Mouse (Mus musculus): ENCODE measurements around the gene Zfp644.
"Not testable (repeated sequence)": the region's sequence is repeated elsewhere in the genome, so short reads cannot be mapped to it uniquely, and the experiment has no call there.

Gene Zfp644

DNA sequence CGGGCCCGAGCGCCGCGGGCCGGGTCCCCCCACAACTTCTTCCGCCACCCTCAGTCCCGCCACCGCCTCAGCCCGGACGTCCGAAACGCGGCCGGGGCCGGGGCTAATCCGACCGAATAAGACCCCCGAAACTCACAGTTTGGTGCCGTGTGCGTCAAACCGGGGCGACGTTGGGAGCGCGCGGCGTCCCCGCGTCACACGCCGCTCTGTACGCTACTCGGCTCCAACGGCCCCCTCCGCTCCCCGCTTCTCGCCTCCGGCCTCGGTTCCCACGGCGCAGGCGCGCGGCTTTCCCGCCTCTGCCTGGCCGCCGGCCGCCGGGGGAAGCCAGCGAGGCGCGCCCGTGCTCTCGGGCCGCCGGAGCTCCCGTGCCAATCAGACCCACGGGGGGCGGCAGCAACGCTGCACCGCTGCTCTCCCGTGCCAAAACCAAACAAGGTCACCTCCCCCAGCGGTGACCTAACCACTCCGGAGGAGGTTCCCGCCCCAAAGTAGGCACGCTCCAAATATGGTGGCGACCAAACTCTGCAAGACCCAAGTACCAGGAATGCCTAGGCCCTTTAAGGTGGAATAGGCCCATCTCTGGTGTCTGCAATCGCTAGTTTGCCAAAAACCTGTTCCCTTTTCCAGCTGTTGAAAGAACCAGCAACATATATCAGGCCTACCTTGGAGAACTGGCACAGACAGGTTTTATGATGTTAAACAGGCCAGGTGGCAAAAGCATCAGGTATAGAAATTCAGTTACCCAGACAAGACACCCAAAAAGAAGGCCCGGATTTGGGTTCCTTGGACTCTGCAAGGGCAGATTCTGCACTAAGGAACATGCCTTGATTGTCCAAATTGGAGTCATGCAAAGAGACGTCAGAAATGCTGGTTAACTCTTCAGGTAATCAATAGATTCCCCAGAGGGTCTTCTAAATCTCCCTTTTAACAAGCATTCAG, at the start of gene Zfp644:
Gene Zfp644 (minus strand): TSS at position 892 of the 942 bp plus-strand sequence.
- peak; percentile 82 for DNase-seq (ENCODE audit: low read depth)

DNA sequence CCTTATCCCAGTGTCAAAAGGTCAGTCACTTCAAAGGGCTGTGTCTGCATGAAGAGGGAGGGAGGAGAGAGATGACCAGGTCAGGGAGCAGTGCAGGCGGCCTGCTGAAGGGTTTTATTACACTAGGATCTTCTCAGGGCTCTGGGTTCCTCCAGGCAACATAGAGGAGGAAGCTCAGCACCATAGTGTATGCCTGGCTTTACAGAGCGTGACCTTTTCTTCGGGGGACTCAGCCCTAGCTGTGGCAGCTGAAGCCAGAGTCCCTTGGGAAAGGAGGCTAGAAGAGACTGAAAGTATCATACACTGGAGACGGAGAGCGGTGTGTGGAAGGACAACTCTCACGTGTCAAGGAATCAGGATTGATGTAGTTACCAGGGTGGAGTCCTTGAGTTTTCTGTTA, 42.6 kb upstream of the Zfp644 start:
- no peak for DNase-seq (ENCODE audit: low read depth)

DNA sequence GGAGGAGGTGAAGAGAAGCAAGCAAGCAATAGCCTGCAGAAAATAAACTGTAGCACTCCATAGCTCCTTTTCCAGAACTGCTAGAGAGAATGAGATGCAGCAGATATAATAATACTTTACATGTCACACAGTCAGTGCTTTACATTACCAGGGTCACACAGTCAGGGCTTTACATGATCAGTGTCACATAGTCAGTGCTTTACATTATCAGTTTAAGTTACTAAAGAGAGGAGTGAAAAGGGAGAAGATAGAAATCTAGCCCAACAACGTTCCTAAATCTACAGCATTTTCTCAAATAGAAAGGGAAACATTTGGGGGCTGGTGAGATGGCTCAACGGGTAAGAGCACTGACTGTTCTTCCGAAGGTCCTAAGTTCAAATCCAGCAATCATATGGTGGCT, 26.4 kb upstream of the Zfp644 start:
- DNase-seq (ENCODE audit: low read depth): no peak

DNA sequence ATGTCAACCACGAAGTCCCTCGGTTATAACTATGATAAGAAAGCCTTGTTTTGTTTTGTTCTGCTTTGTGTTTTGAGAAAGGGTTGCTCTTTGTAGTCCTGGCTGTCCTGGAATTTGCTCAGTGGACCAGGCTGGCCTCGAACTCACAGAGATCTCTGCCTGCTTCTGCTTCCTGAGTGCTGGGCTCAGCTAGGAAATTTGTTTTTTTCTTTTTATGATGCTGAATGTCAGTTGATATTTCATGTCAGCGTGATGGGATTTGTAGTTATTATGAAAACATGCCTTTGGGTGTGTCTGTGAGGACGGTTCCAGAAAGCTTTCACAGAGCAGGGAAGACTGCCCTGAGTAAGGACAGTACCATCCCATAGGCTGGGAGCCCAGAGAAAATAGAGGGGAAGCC, 25.7 kb upstream of the Zfp644 start:
- no peak for DNase-seq (ENCODE audit: low read depth)

DNA sequence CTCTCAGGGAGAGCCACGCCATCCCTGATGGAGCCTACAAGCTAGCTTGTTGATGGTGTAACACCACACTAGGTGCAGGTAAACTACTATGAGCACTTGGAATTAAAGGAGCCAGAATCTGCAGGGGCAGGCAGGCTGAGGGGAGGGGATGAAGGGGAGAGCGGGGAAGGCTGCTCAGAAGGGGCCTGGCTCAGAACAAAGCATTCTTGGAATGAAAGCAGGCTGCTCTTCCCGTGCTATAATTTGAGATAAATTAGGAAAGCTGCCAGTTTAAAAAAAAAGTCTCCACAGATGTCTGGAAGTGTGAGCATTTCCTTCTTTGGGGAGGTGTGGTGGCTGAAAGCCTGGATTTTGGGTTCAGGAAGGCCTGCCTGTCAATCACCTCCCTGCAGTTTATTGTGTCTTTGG, 14.8 kb upstream of the Zfp644 start:
- no peak for DNase-seq (ENCODE audit: low read depth)

DNA sequence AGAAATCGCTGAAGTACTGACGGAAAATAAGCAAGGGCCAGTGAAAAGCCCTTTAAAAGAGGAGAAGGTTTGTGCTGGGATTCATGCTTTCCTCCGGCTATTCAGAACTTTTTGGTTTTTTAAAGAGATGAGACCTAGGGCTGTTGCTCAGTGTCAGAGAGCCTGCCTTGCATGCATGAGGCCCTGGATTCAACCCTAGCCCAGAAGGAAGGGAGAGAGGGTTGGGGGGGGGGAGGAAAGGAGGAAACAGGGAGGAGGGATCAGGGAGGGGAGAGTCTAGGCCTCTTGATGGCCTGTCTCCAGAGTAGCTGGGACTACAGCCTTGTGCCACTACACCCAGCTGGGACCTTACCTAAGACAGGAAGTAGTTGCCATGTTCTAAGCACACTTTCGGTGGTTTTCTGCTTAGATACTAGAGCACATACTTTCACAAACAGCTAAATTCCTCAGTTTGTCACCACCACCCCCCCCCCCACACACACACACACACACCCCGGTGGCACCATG, 14.2 kb upstream of the Zfp644 start:
- DNase-seq (ENCODE audit: low read depth): no peak

DNA sequence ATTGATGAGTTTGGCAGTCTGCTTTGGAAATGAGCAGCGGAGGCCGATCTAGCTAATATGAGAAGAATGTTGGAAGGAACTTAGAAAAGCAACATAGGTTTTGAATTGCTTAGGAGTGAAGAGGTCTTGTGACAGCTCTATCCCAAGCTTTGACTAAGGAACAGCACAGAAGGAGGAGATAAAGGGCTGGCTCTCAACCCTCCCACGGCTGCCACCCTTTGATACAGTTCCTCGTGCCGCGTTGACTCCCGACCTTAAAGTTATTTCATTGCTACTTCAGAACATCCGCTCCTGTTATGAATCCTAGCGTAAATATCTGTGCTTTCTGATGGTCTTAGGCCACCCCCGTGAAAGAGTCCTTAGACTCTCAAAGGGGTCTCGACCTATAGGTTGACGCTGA, 13.5 kb upstream of the Zfp644 start:
- DNase-seq (ENCODE audit: low read depth): peak; percentile 70

DNA sequence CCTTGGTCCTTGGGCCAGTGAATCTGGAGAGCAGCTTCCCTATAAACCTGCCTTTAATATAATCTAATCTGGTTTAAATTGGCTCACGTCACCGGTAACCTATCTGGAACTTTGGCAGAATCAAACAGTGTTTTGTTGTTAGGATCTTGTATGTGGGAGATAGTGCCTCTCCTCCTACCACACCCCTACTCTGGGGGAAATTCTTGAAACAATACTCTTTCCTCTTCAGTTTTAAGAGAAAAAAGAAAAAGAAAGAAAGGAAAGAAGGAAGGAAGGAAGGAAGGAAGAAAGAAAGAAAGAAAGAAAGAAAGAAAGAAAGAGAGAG, 13.0 kb upstream of the Zfp644 start:
- no peak for DNase-seq (ENCODE audit: low read depth)

DNA sequence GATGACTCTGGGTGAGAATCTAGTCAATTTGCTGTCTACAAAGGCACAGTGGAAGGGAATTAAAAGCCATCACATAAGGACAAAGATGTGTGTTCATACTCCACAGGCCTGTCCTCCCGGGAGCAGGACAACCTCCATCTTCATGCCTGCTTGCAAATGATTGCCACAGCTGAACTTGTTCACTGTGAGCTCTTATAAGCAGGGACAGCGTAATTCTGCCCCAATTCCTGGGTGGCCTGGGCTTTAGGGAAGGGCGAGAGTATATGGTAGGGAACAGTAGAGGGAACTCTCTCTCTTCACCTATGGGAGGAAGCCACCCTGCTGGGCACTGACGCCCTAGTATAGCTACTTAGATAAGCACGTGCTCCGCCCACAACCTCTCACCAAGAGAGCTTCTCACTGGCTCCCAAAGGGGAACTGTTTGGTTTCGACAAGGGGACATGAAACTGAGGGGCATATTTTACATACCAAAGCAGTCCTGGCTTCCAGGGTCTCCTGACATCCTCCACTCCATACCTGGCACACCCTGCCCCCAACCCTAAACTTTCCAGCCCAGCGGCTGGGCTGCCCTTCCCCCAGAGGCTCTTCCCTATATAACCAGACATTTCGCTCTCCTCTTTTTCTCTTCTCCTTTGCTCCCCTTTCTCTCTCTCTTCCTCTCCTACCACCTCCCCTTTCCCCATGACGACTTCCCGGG, 12.4 kb upstream of the Zfp644 start:
- peak; percentile 79 for DNase-seq (ENCODE audit: low read depth)

DNA sequence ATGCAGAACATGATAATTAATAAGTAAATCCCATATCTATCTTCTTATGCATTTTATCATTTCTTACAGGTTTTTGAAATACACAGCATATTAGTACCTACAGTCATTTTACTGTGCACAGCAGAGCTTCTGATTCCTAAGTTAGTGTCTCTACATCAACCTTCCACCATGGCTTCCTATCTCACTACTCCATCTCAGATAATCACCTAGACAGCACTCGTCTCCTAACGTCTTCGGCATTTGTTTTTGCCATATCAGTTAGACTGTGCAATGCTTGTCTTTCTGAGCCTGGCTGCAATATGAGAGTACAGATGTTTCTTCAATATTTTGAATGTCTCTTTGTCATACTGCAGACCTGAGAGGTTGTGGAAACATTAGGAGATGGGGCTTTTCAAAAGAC, 9.3 kb upstream of the Zfp644 start:
- no peak for DNase-seq (ENCODE audit: low read depth)

DNA sequence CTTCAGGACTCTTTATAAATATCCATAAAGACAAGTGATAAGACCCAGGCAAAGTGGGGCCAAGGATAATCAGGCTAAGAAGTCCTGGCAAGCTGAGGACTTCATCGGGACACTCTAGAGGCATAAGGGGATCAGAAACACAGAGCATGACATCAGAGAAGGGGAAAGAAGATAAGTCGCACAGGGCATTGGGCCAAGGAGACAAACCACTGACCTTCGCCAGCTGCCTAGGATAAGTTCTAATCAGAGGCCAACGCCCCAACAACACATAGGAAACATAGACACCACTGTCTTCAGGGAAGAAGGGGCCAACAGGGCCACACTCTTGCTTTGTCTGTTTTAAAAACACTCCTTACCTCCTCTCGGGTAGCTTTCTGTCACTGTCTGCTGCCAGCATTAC, 8.1 kb upstream of the Zfp644 start:
- peak; percentile 80 for DNase-seq (ENCODE audit: low read depth)

DNA sequence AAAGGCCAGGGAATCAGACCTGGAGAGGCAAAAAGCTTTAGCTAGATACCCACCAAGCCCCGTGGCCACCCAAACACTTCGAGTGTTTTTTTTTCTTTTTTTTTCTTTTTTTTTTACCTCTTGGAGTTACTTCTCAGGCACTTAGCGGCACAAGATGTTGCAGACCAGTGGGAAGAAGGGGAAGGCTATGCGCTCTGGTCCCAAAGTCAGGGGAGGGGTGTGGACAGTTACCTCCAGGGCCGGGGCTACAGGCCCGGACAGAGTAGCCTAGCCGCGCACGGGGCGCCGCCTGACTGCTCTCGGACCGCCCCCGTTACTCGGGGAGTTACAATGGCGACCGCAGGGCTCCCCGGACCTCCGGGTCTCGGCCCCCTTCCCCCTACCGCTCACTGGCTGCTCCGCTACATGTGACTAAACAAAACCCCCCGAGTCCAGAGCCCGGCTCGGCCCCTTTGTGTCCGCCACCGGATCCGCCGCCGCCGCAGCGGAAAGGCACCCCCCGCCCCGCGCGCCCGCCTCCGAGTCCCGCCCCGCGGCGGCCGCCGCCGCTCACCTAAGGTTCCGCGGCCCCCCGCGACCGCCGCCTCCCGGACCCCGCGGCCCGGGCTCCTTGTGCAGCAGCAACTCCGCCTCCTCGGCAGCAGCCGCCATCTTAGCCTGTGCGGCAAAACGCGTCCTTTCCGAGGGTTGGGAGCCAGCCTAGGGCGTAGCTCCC, 1.2 kb downstream of the Zfp644 start:
- DNase-seq (ENCODE audit: low read depth): no peak

DNA sequence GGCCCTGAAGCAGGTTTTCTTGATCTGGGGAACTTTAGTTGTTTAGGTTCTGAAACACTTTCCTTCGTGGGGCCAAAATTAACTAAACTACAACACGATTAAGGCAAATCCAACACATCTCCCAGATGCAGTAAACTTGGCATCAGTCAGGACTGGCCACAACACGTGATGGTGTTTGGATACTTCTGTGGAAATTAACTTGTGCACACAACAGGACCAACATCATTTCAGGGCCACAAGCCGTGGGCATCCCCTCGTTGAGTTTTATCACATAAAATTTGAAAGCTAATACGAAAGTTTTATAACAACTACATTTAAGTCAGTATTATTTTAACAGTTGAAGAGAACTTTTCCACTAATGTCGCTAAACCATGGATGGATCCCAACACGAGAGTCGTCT, 1.9 kb downstream of the Zfp644 start:
- no peak for DNase-seq (ENCODE audit: low read depth)

DNA sequence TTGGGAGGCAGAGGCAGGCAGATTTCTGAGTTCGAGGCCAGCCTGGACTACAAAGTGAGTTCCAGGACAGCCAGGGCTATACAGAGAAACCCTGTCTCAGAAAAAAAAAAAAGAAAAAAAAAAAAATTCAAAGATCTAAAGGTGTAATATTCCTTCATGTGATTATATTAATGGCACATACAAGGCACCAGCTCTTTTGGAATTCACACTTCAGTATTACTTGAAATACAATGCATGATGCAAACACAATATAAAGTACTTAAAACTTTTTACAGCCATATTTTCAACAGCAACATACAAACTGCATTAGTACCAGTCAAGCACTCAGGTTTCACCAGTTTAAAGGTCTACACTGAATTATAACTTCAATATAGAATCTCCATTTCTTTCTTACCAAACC, 2.4 kb downstream of the Zfp644 start:
- DNase-seq (ENCODE audit: low read depth): no peak

DNA sequence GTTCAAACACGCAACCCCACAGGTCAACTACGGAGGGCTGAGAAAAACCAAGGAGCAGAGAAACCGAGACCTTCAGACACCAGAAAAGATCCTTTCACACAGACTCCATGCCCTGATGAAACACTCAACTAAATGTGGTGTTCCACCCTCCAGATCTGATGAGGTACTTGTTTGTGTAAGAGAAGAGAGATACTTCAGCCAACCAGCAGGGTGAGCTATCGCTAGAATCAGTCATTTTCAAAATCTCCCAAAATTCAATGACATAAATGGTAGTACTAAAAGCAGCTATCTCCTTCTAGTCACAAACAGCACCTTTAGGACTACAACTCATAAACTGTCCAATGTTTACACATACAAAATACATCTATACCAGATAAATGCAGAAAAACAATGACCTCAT, 4.1 kb downstream of the Zfp644 start:
- no peak for DNase-seq (ENCODE audit: low read depth)

DNA sequence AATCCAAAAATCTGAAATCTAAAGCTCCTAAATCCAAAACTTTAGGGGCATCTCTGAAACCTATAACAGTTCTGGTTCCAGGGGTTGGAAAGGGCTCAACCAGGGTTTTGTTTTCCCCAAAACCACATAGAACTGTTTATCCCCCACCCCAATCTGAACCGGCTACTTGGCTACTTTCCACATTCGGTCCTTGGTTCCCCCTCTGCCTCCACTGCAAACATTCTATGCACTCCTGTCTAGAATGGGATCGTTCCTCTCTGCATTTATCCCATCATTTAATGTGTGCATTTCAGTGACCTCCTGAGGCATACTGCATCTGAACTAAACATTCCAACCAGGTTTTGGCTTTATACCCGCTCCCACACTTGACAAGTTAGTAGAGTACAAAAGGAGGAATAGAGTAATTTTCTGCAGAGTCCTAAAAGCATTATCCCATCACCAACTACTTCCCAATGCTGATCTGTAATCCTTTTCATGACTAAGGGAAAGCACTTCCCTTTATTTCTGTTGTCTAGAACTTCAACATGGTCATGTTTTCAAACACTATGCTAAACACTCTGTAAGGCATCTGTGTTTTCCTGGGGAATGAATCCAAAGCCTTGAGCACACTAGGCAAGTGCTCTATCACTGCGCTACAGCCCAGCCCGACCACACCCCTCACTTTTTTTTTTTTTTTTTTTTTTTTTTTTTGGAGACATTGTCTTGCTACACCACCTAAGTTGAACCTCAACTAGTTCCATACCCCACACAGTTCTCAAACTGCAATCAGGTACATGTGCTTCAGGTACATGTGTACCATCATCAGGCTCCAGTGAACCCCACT, 16.2 kb downstream of the Zfp644 start:
- DNase-seq (ENCODE audit: low read depth): no peak

DNA sequence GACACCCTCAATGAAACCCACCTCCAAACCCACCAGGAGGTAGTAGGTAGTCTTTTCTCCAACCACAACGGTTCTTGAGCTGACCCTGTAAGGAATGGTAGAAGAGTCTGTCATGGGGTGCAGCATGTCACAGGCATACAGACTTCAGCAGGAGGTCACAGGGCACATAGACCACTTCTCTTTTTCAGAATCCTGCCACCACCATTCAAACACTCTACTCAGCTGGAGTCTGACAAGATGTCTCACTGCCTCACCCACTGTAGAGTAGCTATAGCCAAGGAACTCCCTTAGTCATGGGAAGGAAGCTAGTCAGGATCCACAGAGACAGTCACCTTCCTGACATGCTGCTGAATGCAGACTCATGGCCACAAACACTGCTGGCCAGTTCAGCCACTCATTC, 17.4 kb downstream of the Zfp644 start:
- DNase-seq (ENCODE audit: low read depth): no peak

DNA sequence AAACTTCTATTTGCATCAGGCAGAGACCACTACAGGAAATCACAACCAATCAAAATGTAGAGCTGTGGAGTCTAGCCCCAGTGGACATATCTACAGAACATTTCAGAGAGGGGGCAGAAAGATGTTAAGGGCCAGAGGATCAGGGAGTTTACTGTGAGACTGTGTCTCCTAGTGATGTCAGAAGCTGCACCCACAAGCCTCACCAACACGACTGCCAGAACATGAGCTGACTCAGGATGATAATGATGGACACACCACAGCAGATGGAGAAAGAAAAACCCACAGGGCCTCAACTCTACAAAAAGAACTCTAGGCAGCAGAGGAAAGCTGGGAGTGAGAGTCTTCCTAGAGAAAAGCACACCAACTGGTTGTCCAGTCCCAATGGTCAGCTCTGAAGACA, 18.3 kb downstream of the Zfp644 start:
- DNase-seq (ENCODE audit: low read depth): not testable (repeated sequence)

DNA sequence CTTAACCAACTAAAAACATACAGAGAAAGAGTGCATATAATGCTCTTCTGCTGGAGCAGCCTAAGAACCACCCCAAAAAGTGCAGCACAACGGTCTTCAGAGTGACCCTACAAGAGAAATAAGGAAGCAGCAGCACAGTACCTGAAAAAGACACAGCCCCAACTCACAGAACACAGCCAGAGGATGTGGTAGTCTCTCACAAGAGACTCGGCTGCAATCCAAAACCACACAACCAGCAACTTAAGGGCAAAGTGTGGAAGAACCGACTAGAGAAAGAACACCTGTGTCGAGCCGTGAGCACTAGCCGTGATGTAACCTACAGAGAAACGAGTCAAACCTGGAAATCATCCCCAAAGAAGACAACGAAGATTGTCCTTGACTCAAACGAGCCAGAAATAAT, 20.3 kb downstream of the Zfp644 start:
- no peak for DNase-seq (ENCODE audit: low read depth)

DNA sequence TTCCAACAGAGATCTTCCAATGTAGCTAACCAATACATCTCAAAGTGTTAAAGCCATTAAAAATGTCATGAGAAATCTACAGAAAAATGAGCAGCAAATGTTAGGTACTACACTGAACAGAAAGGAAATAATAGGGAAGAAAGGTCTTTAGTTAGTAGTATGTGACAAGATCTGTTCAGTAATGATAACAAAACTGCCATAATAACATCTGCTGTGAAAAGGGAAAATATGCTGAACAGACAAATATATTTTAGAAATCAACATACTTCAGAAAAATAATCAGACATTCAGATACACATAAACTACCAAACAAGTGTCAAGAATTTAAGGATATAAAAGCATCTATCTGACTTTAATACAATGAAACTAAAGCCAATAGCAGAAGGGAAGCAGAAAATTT, 24.5 kb downstream of the Zfp644 start:
- no peak for DNase-seq (ENCODE audit: low read depth)

DNA sequence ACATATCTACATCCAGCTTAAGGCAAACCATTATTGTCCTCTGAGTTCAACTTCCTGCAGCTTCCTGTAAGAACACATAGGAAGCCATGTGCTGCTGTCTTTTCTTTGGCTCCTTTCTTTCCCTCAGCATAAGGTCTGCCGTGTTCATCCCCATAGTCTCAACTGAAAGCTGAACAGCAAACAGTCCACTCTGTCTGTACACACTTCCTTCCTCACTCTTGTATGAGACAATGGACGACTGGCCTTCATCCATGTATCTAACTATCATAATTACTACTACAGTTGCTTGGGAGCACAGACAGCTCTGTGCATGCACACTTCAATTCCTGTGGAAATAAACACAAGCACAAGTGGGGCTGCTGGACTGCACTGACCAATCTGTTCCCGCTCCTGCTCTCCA, 25.2 kb downstream of the Zfp644 start:
- no peak for DNase-seq (ENCODE audit: low read depth)

DNA sequence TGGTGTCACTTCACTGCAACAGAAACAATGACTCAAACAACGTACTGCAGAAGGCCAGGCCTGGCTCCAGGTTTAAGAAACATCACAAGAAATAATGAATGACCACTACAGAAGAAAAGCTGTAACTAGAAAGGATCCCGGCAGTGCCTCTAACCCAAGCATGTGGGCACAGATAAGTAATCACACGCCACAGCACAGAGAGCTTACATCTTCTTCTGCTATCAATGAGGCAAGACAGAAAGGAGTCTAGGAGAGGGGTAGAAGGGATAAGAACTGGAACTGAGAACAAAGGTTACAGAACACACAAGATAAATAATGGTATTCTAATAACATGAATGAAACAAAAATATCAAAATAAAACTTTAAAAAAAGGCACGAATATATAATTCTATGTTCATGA, 32.2 kb downstream of the Zfp644 start:
- peak; percentile 67 for DNase-seq (ENCODE audit: low read depth)
